Comparison of ENCODE assay signal across 8 mouse cellular contexts in the genomic region with DNA sequence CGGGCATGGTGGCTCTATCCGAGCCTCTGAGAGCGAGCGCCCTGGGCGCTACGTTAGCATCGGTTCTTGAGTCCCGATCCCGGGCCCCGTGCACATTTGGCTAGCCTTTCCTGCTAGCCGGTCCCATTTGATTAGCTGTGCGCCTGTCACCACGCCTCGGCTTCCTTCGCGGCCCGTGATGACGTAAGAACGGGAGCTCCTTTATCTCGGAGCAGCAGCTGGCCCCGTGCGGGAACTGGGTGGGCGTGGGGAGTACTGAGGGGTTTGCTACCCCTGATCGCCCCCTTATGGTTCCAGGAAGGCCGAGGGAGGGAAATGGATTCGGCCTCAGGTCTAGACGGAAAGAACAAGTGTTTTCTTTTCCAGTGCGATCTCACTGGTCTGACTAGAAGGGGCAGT. TPM values are rescaled to one million over a fixed set of nuclear protein-coding genes. Genes with fewer than 3 reads are reported as not detected.
DNase-seq lines count a peak whose midpoint lies in the region; ATAC-seq and TF ChIP-seq lines count a peak whose summit lies in the region.

No protein-coding gene starts in this region.

- under 1% methylated on average over 28 of the region's 28 CpGs for WGBS in forebrain, embryonic 12.5 days
- WGBS in heart, postnatal 0 days = under 1% methylated on average over 28 of the region's 28 CpGs
- under 1% methylated on average over 28 of the region's 28 CpGs for WGBS in liver, embryonic 14.5 days (ENCODE audit: insufficient replicate concordance)
- WGBS in neural tube, embryonic 11.5 days = 0% methylated on average over 28 of the region's 28 CpGs
- WGBS in stomach, embryonic 16.5 days = under 1% methylated on average over 28 of the region's 28 CpGs

- peak overlapping the region; percentile 89 for H3K27ac ChIP-seq in ES-Bruce4 (ENCODE audit: insufficient read depth, low read length)
- H3K27ac ChIP-seq in forebrain, embryonic 12.5 days = peak overlapping the region; percentile 97
- peak overlapping the region; percentile 97 for H3K27ac ChIP-seq in heart, postnatal 0 days (ENCODE audit: low read depth)
- H3K27ac ChIP-seq in liver, embryonic 14.5 days = peak overlapping the region; percentile 96
- H3K27ac ChIP-seq in neural tube, embryonic 11.5 days (ENCODE audit: low read depth, low read length) = peak overlapping the region; percentile 95
- peak overlapping the region; percentile 99 for H3K27ac ChIP-seq in stomach, embryonic 16.5 days (ENCODE audit: low read length)

- no peak for TF ChIP-seq EP300 in ES-Bruce4 (IDR thresholded peaks at IDR 0.05; ENCODE audit: insufficient read depth, low read depth, low read length)
- TF ChIP-seq EP300 in heart, postnatal 0 days (IDR thresholded peaks at IDR 0.05; ENCODE audit: low read depth) = no peak; the same call in 1 of the 2 replicates
- peak; percentile 93 for TF ChIP-seq EP300 in liver, embryonic 14.5 days (IDR thresholded peaks at IDR 0.05; ENCODE audit: low read depth)

- TF ChIP-seq POLR2A in ES-Bruce4 (IDR thresholded peaks at IDR 0.05; ENCODE audit: insufficient read depth, low read length) = no peak

- peak overlapping the region; percentile 92 for H3K4me3 ChIP-seq in ES-Bruce4 (ENCODE audit: low read depth, low read length)
- H3K4me3 ChIP-seq in forebrain, embryonic 12.5 days (replicated peaks) = peak overlapping the region; percentile 93
- H3K4me3 ChIP-seq in heart, postnatal 0 days (ENCODE audit: low read depth, low read length) = peak overlapping the region; percentile 94
- peak overlapping the region; percentile 76 to 98 for H3K4me3 ChIP-seq in liver, embryonic 14.5 days (ENCODE audit: insufficient read depth in 1 of 2, low read depth in 2 of 2, low read length in 2 of 2)
- H3K4me3 ChIP-seq in neural tube, embryonic 11.5 days (ENCODE audit: low read depth, low read length) = peak overlapping the region; percentile 82
- H3K4me3 ChIP-seq in stomach, embryonic 16.5 days (replicated peaks; ENCODE audit: low read length) = peak overlapping the region; percentile 84

- peak overlapping the region; percentile 62 for H3K4me2 ChIP-seq in forebrain, embryonic 12.5 days
- peak overlapping the region; percentile 61 for H3K4me2 ChIP-seq in heart, postnatal 0 days (ENCODE audit: low read depth, low read length)
- H3K4me2 ChIP-seq in liver, embryonic 14.5 days (ENCODE audit: low read depth) = peak overlapping the region; percentile 74
- H3K4me2 ChIP-seq in neural tube, embryonic 11.5 days (ENCODE audit: low read depth) = peak overlapping the region; percentile 78
- peak overlapping the region; percentile 79 for H3K4me2 ChIP-seq in stomach, embryonic 16.5 days (ENCODE audit: low read depth, low read length)

- H3K4me1 ChIP-seq in ES-Bruce4 (ENCODE audit: control insufficient read depth, insufficient read depth, low read length) = peaks cover 2% of the 10 kb centered on the region
- H3K4me1 ChIP-seq in forebrain, embryonic 12.5 days = peaks cover 48% of the 10 kb centered on the region
- H3K4me1 ChIP-seq in heart, postnatal 0 days (ENCODE audit: control insufficient read depth, insufficient read depth) = peaks cover 51% of the 10 kb centered on the region
- H3K4me1 ChIP-seq in liver, embryonic 14.5 days (replicated peaks; ENCODE audit: control insufficient read depth in 2 of 2, insufficient read depth in 2 of 2, low read length in 1 of 2) = peaks cover 41 to 51% of the 10 kb centered on the region in 2 experiments
- H3K4me1 ChIP-seq in neural tube, embryonic 11.5 days (ENCODE audit: control insufficient read depth, insufficient read depth, low read length) = peaks cover 21% of the 10 kb centered on the region
- H3K4me1 ChIP-seq in stomach, embryonic 16.5 days (ENCODE audit: control insufficient read depth, insufficient read depth, low read length) = peaks cover 56% of the 10 kb centered on the region

- peak; percentile 97 for DNase-seq in c-Kit-positive CD71-positive TER-119-positive erythroid progenitor cells, embryonic 14.5 days (ENCODE audit: low spot score)
- peak; percentile 91 for DNase-seq in heart, postnatal 0 days (ENCODE audit: low spot score)
- peak; percentile 85 for DNase-seq in kidney, postnatal 36 days
- peak; percentile 96 to 97 (median 96) for DNase-seq in liver, embryonic 14.5 days (ENCODE audit: low read depth in 3 of 3, low spot score in 3 of 3)
- peak; percentile 92 for DNase-seq in neural tube, embryonic 11.5 days (ENCODE audit: low spot score)

- ATAC-seq in forebrain, embryonic 12.5 days (ENCODE audit: low FRiP score) = peak; percentile 87
- peak; percentile 73 for ATAC-seq in heart, postnatal 0 days (ENCODE audit: insufficient read depth, low read depth)
- ATAC-seq in liver, embryonic 14.5 days (ENCODE audit: insufficient read depth) = peak; percentile 85
- ATAC-seq in neural tube, embryonic 11.5 days (ENCODE audit: insufficient read depth, low FRiP score, low TSS enrichment) = peak; percentile 90
- ATAC-seq in stomach, embryonic 16.5 days (ENCODE audit: insufficient read depth, low FRiP score) = peak; percentile 71

- H3K36me3 ChIP-seq in ES-Bruce4 (ENCODE audit: control insufficient read depth, insufficient read depth, low read length, poor library complexity, severe bottlenecking) = no peaks in the 10 kb centered on the region
- peaks cover 27% of the 10 kb centered on the region for H3K36me3 ChIP-seq in forebrain, embryonic 12.5 days (replicated peaks)
- H3K36me3 ChIP-seq in heart, postnatal 0 days (replicated peaks; ENCODE audit: control insufficient read depth, insufficient read depth, low read length) = peaks cover 26% of the 10 kb centered on the region
- peaks cover 62% of the 10 kb centered on the region for H3K36me3 ChIP-seq in liver, embryonic 14.5 days (replicated peaks; ENCODE audit: control insufficient read depth, insufficient read depth, low read depth)
- H3K36me3 ChIP-seq in neural tube, embryonic 11.5 days (ENCODE audit: control insufficient read depth, insufficient read depth, low read length) = no peaks in the 10 kb centered on the region; the same call in 1 of the 2 replicates
- no peaks in the 10 kb centered on the region for H3K36me3 ChIP-seq in stomach, embryonic 16.5 days (ENCODE audit: control insufficient read depth, insufficient read depth, low read length)

- H3K9me3 ChIP-seq in ES-Bruce4 (replicated peaks; ENCODE audit: control insufficient read depth, insufficient read depth, low read length, poor library complexity, severe bottlenecking) = no peaks in the 10 kb centered on the region
- no peaks in the 10 kb centered on the region for H3K9me3 ChIP-seq in forebrain, embryonic 12.5 days
- H3K9me3 ChIP-seq in heart, postnatal 0 days (replicated peaks; ENCODE audit: control insufficient read depth, low read length) = no peaks in the 10 kb centered on the region
- no peaks in the 10 kb centered on the region for H3K9me3 ChIP-seq in liver, embryonic 14.5 days (ENCODE audit: control insufficient read depth, low read length)
- no peaks in the 10 kb centered on the region for H3K9me3 ChIP-seq in neural tube, embryonic 11.5 days (ENCODE audit: control insufficient read depth, low read length)
- H3K9me3 ChIP-seq in stomach, embryonic 16.5 days (replicated peaks; ENCODE audit: control insufficient read depth, low read length) = no peaks in the 10 kb centered on the region

- peak; percentile 11 for TF ChIP-seq CTCF in ES-Bruce4 (IDR thresholded peaks at IDR 0.05; ENCODE audit: low read depth, low read length)
- TF ChIP-seq CTCF in heart, postnatal 0 days (IDR thresholded peaks at IDR 0.05; ENCODE audit: low read depth) = peak; percentile 29
- peak; percentile 78 for TF ChIP-seq CTCF in liver, embryonic 14.5 days (IDR thresholded peaks at IDR 0.05; ENCODE audit: low read depth)

- peak overlapping the region; percentile 75 for H3K9ac ChIP-seq in ES-Bruce4 (ENCODE audit: low read depth, poor library complexity, severe bottlenecking)
- peak overlapping the region; percentile 71 for H3K9ac ChIP-seq in forebrain, embryonic 12.5 days
- H3K9ac ChIP-seq in heart, postnatal 0 days (replicated peaks; ENCODE audit: low read depth, low read length) = peak overlapping the region; percentile 98
- peak overlapping the region; percentile 85 for H3K9ac ChIP-seq in liver, embryonic 14.5 days (replicated peaks)
- H3K9ac ChIP-seq in neural tube, embryonic 11.5 days (ENCODE audit: low read length) = peak overlapping the region; percentile 69
- peak overlapping the region; percentile 88 for H3K9ac ChIP-seq in stomach, embryonic 16.5 days (ENCODE audit: low read length)

- no peaks in the 10 kb centered on the region for H3K27me3 ChIP-seq in ES-Bruce4 (ENCODE audit: control insufficient read depth, insufficient read depth, low read length, poor library complexity, severe bottlenecking)
- no peaks in the 10 kb centered on the region for H3K27me3 ChIP-seq in forebrain, embryonic 12.5 days
- no peaks in the 10 kb centered on the region for H3K27me3 ChIP-seq in heart, postnatal 0 days (ENCODE audit: control insufficient read depth, insufficient read depth, low read length)
- H3K27me3 ChIP-seq in liver, embryonic 14.5 days (ENCODE audit: control insufficient read depth, insufficient read depth, low read length) = no peaks in the 10 kb centered on the region
- H3K27me3 ChIP-seq in neural tube, embryonic 11.5 days (ENCODE audit: control insufficient read depth, insufficient read depth, low read length) = no peaks in the 10 kb centered on the region
- no peaks in the 10 kb centered on the region for H3K27me3 ChIP-seq in stomach, embryonic 16.5 days (ENCODE audit: control insufficient read depth, insufficient read depth, low read length)

RNA-seq across cellular contexts. Expression of a gene that starts 0.6 kb away (rescaled TPM):
- 42.0 and 42.1 TPM in 2 replicates for polyA plus RNA-seq in ES-Bruce4 (2011; ENCODE audit: insufficient read depth, insufficient read length, low read depth, missing spikeins)
- polyA plus RNA-seq in forebrain, embryonic 12.5 days (2016; fragmentation: Nextera tagmentation; extraction: Ambion mirVana) = 111 and 113 TPM in 2 replicates
- total RNA-seq in heart, postnatal 0 days (2014; rRNA removed; ENCODE audit: low replicate concordance) = 187 and 193 TPM in 2 replicates
- 259 and 270 TPM in 2 replicates for polyA plus RNA-seq in heart, postnatal 0 days (2015; fragmentation: Nextera tagmentation; extraction: Ambion mirVana)
- polyA plus RNA-seq in liver, embryonic 14.5 days (2012; rRNA removed) = 120 and 138 TPM in 2 replicates
- polyA plus RNA-seq in liver, embryonic 14.5 days (2014; fragmentation: Nextera tagmentation; extraction: Ambion mirVana) = 252 and 281 TPM in 2 replicates
- 131 and 132 TPM in 2 replicates for polyA plus RNA-seq in neural tube, embryonic 11.5 days (2014; fragmentation: Nextera tagmentation; extraction: Ambion mirVana)
- 122 and 134 TPM in 2 replicates for polyA plus RNA-seq in stomach, embryonic 16.5 days (2015; fragmentation: Nextera tagmentation; extraction: Ambion mirVana)

RNA-seq across cellular contexts. Expression of a gene that starts 11.9 kb away (rescaled TPM):
- not detected in 2 replicates for polyA plus RNA-seq in ES-Bruce4 (2011; ENCODE audit: insufficient read depth, insufficient read length, low read depth, missing spikeins)
- not detected in 2 replicates for polyA plus RNA-seq in forebrain, embryonic 12.5 days (2016; fragmentation: Nextera tagmentation; extraction: Ambion mirVana)
- total RNA-seq in heart, postnatal 0 days (2014; rRNA removed; ENCODE audit: low replicate concordance) = not detected in 2 replicates
- polyA plus RNA-seq in heart, postnatal 0 days (2015; fragmentation: Nextera tagmentation; extraction: Ambion mirVana) = not detected in 2 replicates
- 0.35 TPM in 1 of 2 replicates, not detected in the other for polyA plus RNA-seq in liver, embryonic 14.5 days (2012; rRNA removed)
- not detected in 2 replicates for polyA plus RNA-seq in liver, embryonic 14.5 days (2014; fragmentation: Nextera tagmentation; extraction: Ambion mirVana)
- not detected in 2 replicates for polyA plus RNA-seq in neural tube, embryonic 11.5 days (2014; fragmentation: Nextera tagmentation; extraction: Ambion mirVana)
- not detected in 2 replicates for polyA plus RNA-seq in stomach, embryonic 16.5 days (2015; fragmentation: Nextera tagmentation; extraction: Ambion mirVana)

RNA-seq across cellular contexts. Expression of a gene that starts 23.6 kb away (rescaled TPM):
- polyA plus RNA-seq in ES-Bruce4 (2011; ENCODE audit: insufficient read depth, insufficient read length, low read depth, missing spikeins) = 0.58 and 0.61 TPM in 2 replicates
- 0.05 TPM in 1 of 2 replicates, not detected in the other for polyA plus RNA-seq in forebrain, embryonic 12.5 days (2016; fragmentation: Nextera tagmentation; extraction: Ambion mirVana)
- total RNA-seq in heart, postnatal 0 days (2014; rRNA removed; ENCODE audit: low replicate concordance) = not detected in 2 replicates
- 0.18 TPM in 1 of 2 replicates, not detected in the other for polyA plus RNA-seq in heart, postnatal 0 days (2015; fragmentation: Nextera tagmentation; extraction: Ambion mirVana)
- 0.02 and 0.03 TPM in 2 replicates for polyA plus RNA-seq in liver, embryonic 14.5 days (2012; rRNA removed)
- polyA plus RNA-seq in liver, embryonic 14.5 days (2014; fragmentation: Nextera tagmentation; extraction: Ambion mirVana) = 0.03 and 0.33 TPM in 2 replicates
- polyA plus RNA-seq in neural tube, embryonic 11.5 days (2014; fragmentation: Nextera tagmentation; extraction: Ambion mirVana) = 0.09 TPM in 2 replicates
- polyA plus RNA-seq in stomach, embryonic 16.5 days (2015; fragmentation: Nextera tagmentation; extraction: Ambion mirVana) = 0.10 TPM in 1 of 2 replicates, not detected in the other

RNA-seq across cellular contexts. Expression of a gene that starts 38.6 kb away (rescaled TPM):
- not detected in 2 replicates for polyA plus RNA-seq in ES-Bruce4 (2011; ENCODE audit: insufficient read depth, insufficient read length, low read depth, missing spikeins)
- polyA plus RNA-seq in forebrain, embryonic 12.5 days (2016; fragmentation: Nextera tagmentation; extraction: Ambion mirVana) = not detected in 2 replicates
- total RNA-seq in heart, postnatal 0 days (2014; rRNA removed; ENCODE audit: low replicate concordance) = not detected in 2 replicates
- polyA plus RNA-seq in heart, postnatal 0 days (2015; fragmentation: Nextera tagmentation; extraction: Ambion mirVana) = not detected in 2 replicates
- polyA plus RNA-seq in liver, embryonic 14.5 days (2012; rRNA removed) = 0.02 TPM in 1 of 2 replicates, not detected in the other
- 0.03 TPM in 1 of 2 replicates, not detected in the other for polyA plus RNA-seq in liver, embryonic 14.5 days (2014; fragmentation: Nextera tagmentation; extraction: Ambion mirVana)
- polyA plus RNA-seq in neural tube, embryonic 11.5 days (2014; fragmentation: Nextera tagmentation; extraction: Ambion mirVana) = not detected in 2 replicates
- not detected in 2 replicates for polyA plus RNA-seq in stomach, embryonic 16.5 days (2015; fragmentation: Nextera tagmentation; extraction: Ambion mirVana)

RNA-seq across cellular contexts. Expression of a gene that starts 52.8 kb away (rescaled TPM):
- polyA plus RNA-seq in ES-Bruce4 (2011; ENCODE audit: insufficient read depth, insufficient read length, low read depth, missing spikeins) = 87.9 and 99.1 TPM in 2 replicates
- 63.8 and 64.2 TPM in 2 replicates for polyA plus RNA-seq in forebrain, embryonic 12.5 days (2016; fragmentation: Nextera tagmentation; extraction: Ambion mirVana)
- total RNA-seq in heart, postnatal 0 days (2014; rRNA removed; ENCODE audit: low replicate concordance) = 19.3 and 24.3 TPM in 2 replicates
- 24.0 and 26.3 TPM in 2 replicates for polyA plus RNA-seq in heart, postnatal 0 days (2015; fragmentation: Nextera tagmentation; extraction: Ambion mirVana)
- 21.7 and 40.3 TPM in 2 replicates for polyA plus RNA-seq in liver, embryonic 14.5 days (2012; rRNA removed)
- 45.3 and 47.0 TPM in 2 replicates for polyA plus RNA-seq in liver, embryonic 14.5 days (2014; fragmentation: Nextera tagmentation; extraction: Ambion mirVana)
- 51.8 and 53.4 TPM in 2 replicates for polyA plus RNA-seq in neural tube, embryonic 11.5 days (2014; fragmentation: Nextera tagmentation; extraction: Ambion mirVana)
- 52.4 and 52.9 TPM in 2 replicates for polyA plus RNA-seq in stomach, embryonic 16.5 days (2015; fragmentation: Nextera tagmentation; extraction: Ambion mirVana)

Comparison
In these comparisons a context has a peak if more than half of its experiments do, and no peak if none do; other contexts are left out.
1. Peak in every context shown above with its lines: DNase-seq, ATAC-seq, H3K4me3 ChIP-seq and H3K27ac ChIP-seq.
2. CTCF ChIP-seq: peak in every context shown above with its lines; median percentile 78 in liver, embryonic 14.5 days; 29 in heart, postnatal 0 days; 11 in ES-Bruce4.